Mouse (Mus musculus) heart, postnatal 0 days (tissue): ENCODE data around the gene Esrp2.

ENCODE experiments used
- CTCF ChIP-seq: IDR thresholded peaks from 2 replicates; pipeline ENCODE4 v1.5.1; 2016; ENCODE audit warnings: antibody characterized with exemption, control low read depth, low read depth
- EP300 ChIP-seq: IDR thresholded peaks from 2 replicates; pipeline ENCODE4 v1.6.1; 2016; ENCODE audit warnings: antibody characterized with exemption, low read depth

DNA sequence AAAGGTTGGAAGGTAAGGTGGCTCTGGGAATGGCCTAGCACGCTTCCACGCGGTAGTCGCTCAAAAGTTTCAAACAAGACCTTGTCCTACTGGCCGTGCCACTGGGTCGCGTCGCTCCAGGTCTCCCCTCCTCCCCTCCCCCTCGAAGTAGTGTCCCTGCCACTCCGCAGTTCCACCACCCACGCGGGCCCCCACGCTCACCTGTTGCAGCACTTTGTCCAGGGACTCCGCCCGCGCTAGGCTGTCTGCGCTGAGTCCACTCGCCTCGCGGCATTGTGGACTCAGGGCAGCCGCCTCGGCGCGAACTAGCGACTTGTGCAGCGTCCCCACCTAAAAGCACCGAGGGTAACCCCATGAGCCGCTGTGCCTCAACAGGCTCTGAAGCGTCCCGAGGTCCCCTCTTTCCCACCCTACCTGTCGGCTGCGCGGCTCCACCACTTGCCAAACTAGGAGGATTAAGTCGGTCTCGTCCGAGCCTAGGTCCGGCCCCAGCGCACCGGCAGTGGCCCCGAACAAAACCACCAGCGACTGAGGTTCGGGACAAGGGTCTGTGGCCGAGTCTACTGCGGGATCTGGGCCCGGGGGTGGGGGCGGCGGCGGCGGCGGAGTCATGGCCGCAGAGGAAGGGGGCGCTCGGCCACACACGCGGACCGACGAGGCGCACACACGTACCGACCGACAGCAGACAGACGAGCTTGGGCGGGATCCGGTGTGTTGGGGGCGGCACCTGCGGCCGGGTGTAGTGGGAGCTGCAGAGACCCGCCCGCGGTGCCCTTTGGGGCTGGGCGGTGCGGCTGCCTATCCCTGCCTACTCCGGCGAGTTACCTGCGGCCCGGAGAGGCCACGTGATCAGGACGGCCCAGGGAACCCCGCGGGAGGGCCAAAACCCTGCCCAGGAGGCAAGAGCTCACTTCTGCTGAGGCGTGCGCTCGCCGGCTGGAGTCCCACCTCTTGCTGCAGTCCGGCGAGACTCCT is at the start of gene Esrp2:
- TF ChIP-seq EP300 (no peak), CTCF (no peak)
